Mouse (Mus musculus) liver, postnatal 0 days (tissue): ENCODE measurements around the gene Mpc1.
A peak's percentile ranks its signal among the peaks of the same experiment; 100 is the strongest.

Experiments
- CTCF ChIP-seq: sonication (generic); IDR thresholded peaks from 2 replicates; pipeline ENCODE4 v1.5.1; 2016; ENCODE audit warnings: antibody characterized with exemption, low read depth
- EP300 ChIP-seq: IDR thresholded peaks from 2 replicates; pipeline ENCODE4 v1.6.1; 2016; ENCODE audit warnings: antibody characterized with exemption, low read depth, mild to moderate bottlenecking

DNA sequence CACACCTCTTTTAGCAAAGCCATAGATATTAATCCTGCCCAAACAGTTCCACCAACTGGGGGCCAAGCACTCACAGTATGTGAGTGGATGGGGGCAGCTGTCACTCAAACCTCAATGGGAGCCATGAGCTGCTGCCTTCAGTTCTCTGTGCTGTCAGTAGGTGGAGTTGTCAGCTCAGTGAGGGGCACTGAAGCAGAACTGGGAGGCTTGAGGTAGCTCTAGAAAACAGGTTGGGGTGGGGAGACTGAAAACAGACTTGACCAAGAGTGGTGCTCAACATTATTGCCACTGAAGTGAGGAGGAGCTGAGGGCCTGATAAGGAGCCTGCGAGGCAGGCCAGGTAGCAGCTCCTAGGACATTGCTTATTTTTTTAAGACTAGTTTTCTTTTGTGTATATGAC lies 33.5 kb downstream of the Mpc1 start:
- peak; percentile 52 for TF ChIP-seq CTCF
- TF ChIP-seq EP300: no peak
